Mouse (Mus musculus) testis, adult 2 months (tissue): ENCODE measurements around the gene Polr3h.

ENCODE experiments used
- CTCF ChIP-seq: fragments of 200-500 bp; IDR thresholded peaks from 2 replicates; pipeline ENCODE4 v1.5.1; 2012; ENCODE audit warnings: low read depth, mild to moderate bottlenecking, inconsistent platforms, low read length, moderate library complexity; ENCODE audit not compliant: control insufficient read depth, insufficient read depth, insufficient replicate concordance
- POLR2A ChIP-seq: fragments of 200-500 bp; IDR thresholded peaks from 2 replicates; pipeline ENCODE4 v1.6.1; 2012; ENCODE audit warnings: low read depth, mild to moderate bottlenecking, inconsistent platforms, low read length, moderate library complexity; ENCODE audit not compliant: control insufficient read depth

- TF ChIP-seq CTCF (no peak), POLR2A (no peak)
Observed at GRCm38 (mm10) chr15:81955414-81955813, 29.4 kb upstream of the Polr3h start.
